Mouse (Mus musculus): Measurements from ENCODE around the gene Ceacam16. TPM values are rescaled to one million over a fixed set of nuclear protein-coding genes. Genes with fewer than 3 reads are reported as not detected.

Ceacam16 gene
- polyA plus RNA-seq, 1 experiment from 2014 or later, result not detected

- H3K27me3 ChIP-seq, result peaks cover 12% of the 10 kb centered on the region
- WGBS, result 6% methylated on average over 20 of the region's 20 CpGs
- H3K9me3 ChIP-seq (replicated peaks), result no peaks in the 10 kb centered on the region
- peaks cover 53% of the 10 kb centered on the region for H3K4me1 ChIP-seq
- H3K9ac ChIP-seq, result peak overlapping the region; percentile 58
- H3K36me3 ChIP-seq, result no peaks in the 10 kb centered on the region
- H3K27ac ChIP-seq, result no peak overlapping the region
- ATAC-seq (replicated peaks; ENCODE audit: low FRiP score), result no peak
- peak overlapping the region; percentile 51 for H3K4me3 ChIP-seq (replicated peaks)
- peak overlapping the region; percentile 84 for H3K4me2 ChIP-seq
Observed at GRCm38 (mm10) chr7:19822193-19822592, 38.9 kb downstream of the Ceacam16 start.

- 62% methylated on average over 7 of the region's 7 CpGs for WGBS
Observed at GRCm38 (mm10) chr7:19821633-19822032, 39.5 kb downstream of the Ceacam16 start.

GRCm38 (mm10) chr7:19820347-19821048 is 40.6 kb downstream of the Ceacam16 start:
- Histone ChIP-seq H3K4me2 (no peak overlapping the region), H3K4me3 (replicated peaks) (no peak overlapping the region), H3K9me3 (replicated peaks) (no peaks in the 10 kb centered on the region), H3K4me1 (peaks cover 63% of the 10 kb centered on the region), H3K27me3 (peaks cover 12% of the 10 kb centered on the region), H3K36me3 (no peaks in the 10 kb centered on the region), H3K27ac (no peak overlapping the region), H3K9ac (no peak overlapping the region)
- ATAC-seq (replicated peaks; ENCODE audit: low FRiP score), result no peak
- 76% methylated on average over 3 of the region's 3 CpGs for WGBS

More at GRCm38 (mm10) chr7:19821633-19822032, 39.5 kb downstream of the Ceacam16 start:
- peaks cover 53% of the 10 kb centered on the region for H3K4me1 ChIP-seq
- no peak overlapping the region for H3K4me3 ChIP-seq (replicated peaks)
- H3K4me2 ChIP-seq, result peak overlapping the region; percentile 84; the same call in 1 of the 2 replicates
- no peak overlapping the region for H3K27ac ChIP-seq
- no peaks in the 10 kb centered on the region for H3K36me3 ChIP-seq
- ATAC-seq (replicated peaks; ENCODE audit: low FRiP score), result no peak
- H3K27me3 ChIP-seq, result peaks cover 12% of the 10 kb centered on the region
- H3K9me3 ChIP-seq (replicated peaks), result no peaks in the 10 kb centered on the region
- H3K9ac ChIP-seq, result no peak overlapping the region

GRCm38 (mm10) chr7:19818875-19819274 is 42.2 kb downstream of the Ceacam16 start:
- Histone ChIP-seq H3K27me3 (peaks cover 17% of the 10 kb centered on the region), H3K4me2 (no peak overlapping the region), H3K4me1 (peaks cover 54% of the 10 kb centered on the region), H3K4me3 (replicated peaks) (no peak overlapping the region), H3K27ac (no peak overlapping the region), H3K9me3 (replicated peaks) (no peaks in the 10 kb centered on the region), H3K36me3 (no peaks in the 10 kb centered on the region), H3K9ac (no peak overlapping the region)
- 78% methylated on average over 7 of the region's 7 CpGs for WGBS
- ATAC-seq (replicated peaks; ENCODE audit: low FRiP score), result no peak

- no peak overlapping the region for H3K9ac ChIP-seq
- no peak overlapping the region for H3K4me3 ChIP-seq (replicated peaks)
- no peaks in the 10 kb centered on the region for H3K36me3 ChIP-seq
- H3K27ac ChIP-seq, result no peak overlapping the region
- 73% methylated on average over 5 of the region's 5 CpGs for WGBS
- no peaks in the 10 kb centered on the region for H3K9me3 ChIP-seq (replicated peaks)
- no peak overlapping the region for H3K4me2 ChIP-seq
- no peak for ATAC-seq (replicated peaks; ENCODE audit: low FRiP score)
- peaks cover 21% of the 10 kb centered on the region for H3K27me3 ChIP-seq
- peaks cover 49% of the 10 kb centered on the region for H3K4me1 ChIP-seq
Observed at GRCm38 (mm10) chr7:19818440-19818839, 42.7 kb downstream of the Ceacam16 start.

- Histone ChIP-seq H3K27ac (peak overlapping the region; percentile 67), H3K36me3 (no peaks in the 10 kb centered on the region), H3K4me3 (replicated peaks) (peak overlapping the region; percentile 44), H3K4me2 (peak overlapping the region; percentile 70), H3K4me1 (peaks cover 40% of the 10 kb centered on the region), H3K9me3 (replicated peaks) (no peaks in the 10 kb centered on the region), H3K9ac (peak overlapping the region; percentile 31; the same call in 1 of the 2 replicates), H3K27me3 (peaks cover 28% of the 10 kb centered on the region)
- ATAC-seq (replicated peaks; ENCODE audit: low FRiP score), result peak; percentile 61
- WGBS, result 6% methylated on average over 15 of the region's 15 CpGs
Observed at GRCm38 (mm10) chr7:19817382-19818105, 43.6 kb downstream of the Ceacam16 start.

GRCm38 (mm10) chr7:19816224-19816771 is 44.8 kb downstream of the Ceacam16 start:
- no peaks in the 10 kb centered on the region for H3K36me3 ChIP-seq
- H3K9ac ChIP-seq, result peak overlapping the region; percentile 45
- WGBS, result under 1% methylated on average over 28 of the region's 28 CpGs
- H3K9me3 ChIP-seq (replicated peaks), result no peaks in the 10 kb centered on the region
- peak overlapping the region; percentile 67 for H3K27ac ChIP-seq
- peak overlapping the region; percentile 70 for H3K4me2 ChIP-seq
- peak; percentile 57 for ATAC-seq (replicated peaks; ENCODE audit: low FRiP score)
- H3K4me3 ChIP-seq (replicated peaks), result peak overlapping the region; percentile 44
- H3K4me1 ChIP-seq, result peaks cover 38% of the 10 kb centered on the region
- H3K27me3 ChIP-seq, result peaks cover 30% of the 10 kb centered on the region

- peak overlapping the region; percentile 45 for H3K9ac ChIP-seq
- whole genome bisulfite sequencing, result 29% methylated on average over 17 of the region's 17 CpGs
- no peaks in the 10 kb centered on the region for H3K9me3 ChIP-seq (replicated peaks)
- peaks cover 43% of the 10 kb centered on the region for H3K4me1 ChIP-seq
- H3K4me2 ChIP-seq, result peak overlapping the region; percentile 70
- peak overlapping the region; percentile 67 for H3K27ac ChIP-seq
- no peaks in the 10 kb centered on the region for H3K36me3 ChIP-seq
- peaks cover 35% of the 10 kb centered on the region for H3K27me3 ChIP-seq
- peak overlapping the region; percentile 44 for H3K4me3 ChIP-seq (replicated peaks)
- peak; percentile 37 for ATAC-seq (replicated peaks; ENCODE audit: low FRiP score)
Observed at GRCm38 (mm10) chr7:19815296-19816223, 45.5 kb downstream of the Ceacam16 start.

- WGBS, result 74% methylated on average over 6 of the region's 6 CpGs
Observed at GRCm38 (mm10) chr7:19813579-19814122, 47.4 kb downstream of the Ceacam16 start.

GRCm38 (mm10) chr7:19813161-19813560 is 47.9 kb downstream of the Ceacam16 start:
- Histone ChIP-seq H3K4me2 (no peak overlapping the region), H3K9me3 (replicated peaks) (no peaks in the 10 kb centered on the region), H3K4me1 (peaks cover 47% of the 10 kb centered on the region), H3K36me3 (no peaks in the 10 kb centered on the region), H3K27ac (no peak overlapping the region), H3K4me3 (replicated peaks) (no peak overlapping the region), H3K27me3 (peaks cover 59% of the 10 kb centered on the region), H3K9ac (no peak overlapping the region)
- ATAC-seq (replicated peaks; ENCODE audit: low FRiP score), result no peak
- 86% methylated on average over 4 of the region's 4 CpGs for WGBS

More at GRCm38 (mm10) chr7:19813579-19814122, 47.4 kb downstream of the Ceacam16 start:
- peaks cover 51% of the 10 kb centered on the region for H3K4me1 ChIP-seq
- no peak overlapping the region for H3K9ac ChIP-seq
- no peak overlapping the region for H3K27ac ChIP-seq
- no peaks in the 10 kb centered on the region for H3K9me3 ChIP-seq (replicated peaks)
- peaks cover 55% of the 10 kb centered on the region for H3K27me3 ChIP-seq
- H3K4me2 ChIP-seq, result no peak overlapping the region
- no peak for ATAC-seq (replicated peaks; ENCODE audit: low FRiP score)
- no peaks in the 10 kb centered on the region for H3K36me3 ChIP-seq
- no peak overlapping the region for H3K4me3 ChIP-seq (replicated peaks)

GRCm38 (mm10) chr7:19811114-19811513 is 50.0 kb downstream of the Ceacam16 start:
- Histone ChIP-seq H3K4me2 (peak overlapping the region; percentile 49), H3K4me1 (peaks cover 27% of the 10 kb centered on the region), H3K4me3 (replicated peaks) (peak overlapping the region; percentile 24), H3K36me3 (no peaks in the 10 kb centered on the region), H3K9ac (no peak overlapping the region), H3K27ac (no peak overlapping the region), H3K9me3 (replicated peaks) (no peaks in the 10 kb centered on the region), H3K27me3 (peaks cover 61% of the 10 kb centered on the region)
- WGBS, result 5% methylated on average over 22 of the region's 22 CpGs
- peak; percentile 61; the same call in 1 of the 2 replicates for ATAC-seq (replicated peaks; ENCODE audit: low FRiP score)
